Mouse (Mus musculus): Measurements from ENCODE around the gene Gps2. TPM values are rescaled to one million over a fixed set of nuclear protein-coding genes. Genes with fewer than 3 reads are reported as not detected.

Gps2 gene
- polyA plus RNA-seq, 1 experiment: 272 TPM

- no peaks in the 10 kb centered on the region for H3K27me3 ChIP-seq (ENCODE audit: control insufficient read depth, insufficient read depth, low read length)
- H3K4me1 ChIP-seq (replicated peaks; ENCODE audit: control insufficient read depth, insufficient read depth, low read length): peaks cover 7% of the 10 kb centered on the region
- H3K4me3 ChIP-seq (ENCODE audit: control insufficient read depth, insufficient read depth, low read length): no peak overlapping the region
- WGBS: 97% methylated on average over 5 of the region's 5 CpGs
- peaks cover 36% of the 10 kb centered on the region for H3K36me3 ChIP-seq (ENCODE audit: control insufficient read depth, insufficient read depth, low read length)
- TF ChIP-seq POLR2A (IDR thresholded peaks at IDR 0.05; ENCODE audit: control insufficient read depth, extremely low read depth, insufficient read depth, low read length, poor library complexity) (no peak), CTCF (IDR thresholded peaks at IDR 0.05; ENCODE audit: borderline replicate concordance, control insufficient read depth, extremely low read depth, insufficient read depth, low read length, poor library complexity) (no peak)
- DNase-seq: no peak
- H3K27ac ChIP-seq (ENCODE audit: control insufficient read depth, insufficient read depth, low read length): no peak overlapping the region
Measured at GRCm38 (mm10) chr11:69909174-69909573, 4.5 kb upstream of the Gps2 start.

GRCm38 (mm10) chr11:69910177-69910576 lies 3.5 kb upstream of the Gps2 start:
- Histone ChIP-seq H3K4me1 (replicated peaks; ENCODE audit: control insufficient read depth, insufficient read depth, low read length) (peaks cover 16% of the 10 kb centered on the region), H3K27ac (ENCODE audit: control insufficient read depth, insufficient read depth, low read length) (no peak overlapping the region), H3K36me3 (ENCODE audit: control insufficient read depth, insufficient read depth, low read length) (peaks cover 31% of the 10 kb centered on the region), H3K27me3 (ENCODE audit: control insufficient read depth, insufficient read depth, low read length) (no peaks in the 10 kb centered on the region), H3K4me3 (ENCODE audit: control insufficient read depth, insufficient read depth, low read length) (no peak overlapping the region)
- TF ChIP-seq CTCF (IDR thresholded peaks at IDR 0.05; ENCODE audit: borderline replicate concordance, control insufficient read depth, extremely low read depth, insufficient read depth, low read length, poor library complexity) (no peak), POLR2A (IDR thresholded peaks at IDR 0.05; ENCODE audit: control insufficient read depth, extremely low read depth, insufficient read depth, low read length, poor library complexity) (no peak)
- 96% methylated on average over 8 of the region's 8 CpGs for WGBS
- DNase-seq: no peak

- H3K27me3 ChIP-seq (ENCODE audit: control insufficient read depth, insufficient read depth, low read length): no peaks in the 10 kb centered on the region
- H3K27ac ChIP-seq (ENCODE audit: control insufficient read depth, insufficient read depth, low read length): no peak overlapping the region
- 97% methylated on average over 17 of the region's 17 CpGs for WGBS
- DNase-seq: no peak
- TF ChIP-seq CTCF (IDR thresholded peaks at IDR 0.05; ENCODE audit: borderline replicate concordance, control insufficient read depth, extremely low read depth, insufficient read depth, low read length, poor library complexity) (no peak), POLR2A (IDR thresholded peaks at IDR 0.05; ENCODE audit: control insufficient read depth, extremely low read depth, insufficient read depth, low read length, poor library complexity) (no peak)
- peaks cover 22% of the 10 kb centered on the region for H3K4me1 ChIP-seq (replicated peaks; ENCODE audit: control insufficient read depth, insufficient read depth, low read length)
- peaks cover 33% of the 10 kb centered on the region for H3K36me3 ChIP-seq (ENCODE audit: control insufficient read depth, insufficient read depth, low read length)
- H3K4me3 ChIP-seq (ENCODE audit: control insufficient read depth, insufficient read depth, low read length): no peak overlapping the region
Measured at GRCm38 (mm10) chr11:69910781-69911560, 2.7 kb upstream of the Gps2 start.

- H3K4me3 ChIP-seq (ENCODE audit: control insufficient read depth, insufficient read depth, low read length): no peak overlapping the region
- no peaks in the 10 kb centered on the region for H3K27me3 ChIP-seq (ENCODE audit: control insufficient read depth, insufficient read depth, low read length)
- DNase-seq: no peak
- TF ChIP-seq POLR2A (IDR thresholded peaks at IDR 0.05; ENCODE audit: control insufficient read depth, extremely low read depth, insufficient read depth, low read length, poor library complexity): no peak
- peaks cover 22% of the 10 kb centered on the region for H3K4me1 ChIP-seq (replicated peaks; ENCODE audit: control insufficient read depth, insufficient read depth, low read length)
- peaks cover 35% of the 10 kb centered on the region for H3K36me3 ChIP-seq (ENCODE audit: control insufficient read depth, insufficient read depth, low read length)
- H3K27ac ChIP-seq (ENCODE audit: control insufficient read depth, insufficient read depth, low read length): no peak overlapping the region
- 96% methylated on average over 6 of the region's 6 CpGs for WGBS
Measured at GRCm38 (mm10) chr11:69911701-69912100, 2.0 kb upstream of the Gps2 start.

- no peak for DNase-seq
- Histone ChIP-seq H3K4me1 (replicated peaks; ENCODE audit: control insufficient read depth, insufficient read depth, low read length) (peaks cover 22% of the 10 kb centered on the region), H3K36me3 (ENCODE audit: control insufficient read depth, insufficient read depth, low read length) (peaks cover 35% of the 10 kb centered on the region), H3K4me3 (ENCODE audit: control insufficient read depth, insufficient read depth, low read length) (peak overlapping the region; percentile 87; the same call in 1 of the 2 replicates), H3K27ac (ENCODE audit: control insufficient read depth, insufficient read depth, low read length) (no peak overlapping the region), H3K27me3 (ENCODE audit: control insufficient read depth, insufficient read depth, low read length) (no peaks in the 10 kb centered on the region)
- no peak for TF ChIP-seq POLR2A (IDR thresholded peaks at IDR 0.05; ENCODE audit: control insufficient read depth, extremely low read depth, insufficient read depth, low read length, poor library complexity)
- no peak for TF ChIP-seq CTCF (IDR thresholded peaks at IDR 0.05; ENCODE audit: borderline replicate concordance, control insufficient read depth, extremely low read depth, insufficient read depth, low read length, poor library complexity)
- WGBS: 88% methylated on average over 15 of the region's 15 CpGs
Measured at GRCm38 (mm10) chr11:69912716-69913530, 765 bp upstream of the Gps2 start.

- DNase-seq: no peak
- TF ChIP-seq CTCF (IDR thresholded peaks at IDR 0.05; ENCODE audit: borderline replicate concordance, control insufficient read depth, extremely low read depth, insufficient read depth, low read length, poor library complexity) (no peak), POLR2A (IDR thresholded peaks at IDR 0.05; ENCODE audit: control insufficient read depth, extremely low read depth, insufficient read depth, low read length, poor library complexity) (no peak)
- Histone ChIP-seq H3K4me3 (ENCODE audit: control insufficient read depth, insufficient read depth, low read length) (peak overlapping the region; percentile 87), H3K27me3 (ENCODE audit: control insufficient read depth, insufficient read depth, low read length) (no peaks in the 10 kb centered on the region), H3K4me1 (replicated peaks; ENCODE audit: control insufficient read depth, insufficient read depth, low read length) (peaks cover 23% of the 10 kb centered on the region), H3K36me3 (ENCODE audit: control insufficient read depth, insufficient read depth, low read length) (peaks cover 36% of the 10 kb centered on the region), H3K27ac (ENCODE audit: control insufficient read depth, insufficient read depth, low read length) (no peak overlapping the region)
- WGBS: under 1% methylated on average over 17 of the region's 17 CpGs
Measured at GRCm38 (mm10) chr11:69914372-69914764, 680 bp downstream of the Gps2 start.

Data from thymus, adult 2 months (tissue).